Comparison of ENCODE assay signal across 17 mouse cellular contexts in the genomic region with DNA sequence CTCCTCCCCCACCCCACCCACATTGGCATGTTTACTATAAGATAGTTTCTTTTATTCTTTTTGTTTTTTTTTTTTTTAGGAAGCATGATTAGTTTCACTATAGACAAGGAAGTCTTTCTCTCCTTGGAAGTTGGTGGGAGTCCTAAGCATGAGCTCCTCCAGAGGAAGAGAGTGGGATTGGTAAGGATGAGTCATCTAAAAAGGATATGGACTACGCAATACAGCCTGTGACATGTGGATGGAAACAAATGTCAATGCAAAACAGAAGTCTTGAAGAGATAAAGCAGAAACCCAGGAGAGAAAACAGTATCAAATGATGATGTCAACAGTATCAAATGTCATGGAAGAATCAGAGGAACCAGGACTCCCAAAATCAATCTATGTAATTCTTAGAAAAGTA. TPM values are rescaled to one million over a fixed set of nuclear protein-coding genes. Genes with fewer than 3 reads are reported as not detected.
"Had no signal": no experiment of that assay in that cellular context is flagged by ENCODE, and none has a peak within 500 bp of the region (broad histone marks: within the 10 kb centered on the region; RNA-seq: fewer than 3 reads in every experiment).

No protein-coding gene starts in this region.

- DNase-seq: lung, adult 18-20 months; lung, embryonic 14.5 days; lung, postnatal 10 days; lung, postnatal 4 days; midbrain, embryonic 14.5 days; right cerebral cortex, postnatal 14 days; thymus, adult 2 months; thymus, postnatal 25 days; thymus, postnatal 4 days had no signal

- H3K4me2 ChIP-seq: lung, embryonic 14.5 days; midbrain, embryonic 12.5 days; neural tube, embryonic 12.5 days; stomach, embryonic 15.5 days had no signal

- H3K9me3 ChIP-seq: midbrain, embryonic 10.5 days; midbrain, embryonic 12.5 days; neural tube, embryonic 12.5 days; stomach, embryonic 15.5 days had no signal

- ATAC-seq: midbrain, embryonic 16.5 days had no signal

- H3K4me3 ChIP-seq: midbrain, embryonic 10.5 days; midbrain, embryonic 12.5 days; neural tube, embryonic 12.5 days; stomach, embryonic 15.5 days had no signal

- H3K27ac ChIP-seq: midbrain, embryonic 10.5 days; midbrain, embryonic 12.5 days; neural tube, embryonic 12.5 days; stomach, embryonic 15.5 days; stomach, postnatal 0 days had no signal

- H3K36me3 ChIP-seq: midbrain, embryonic 10.5 days; midbrain, embryonic 12.5 days; neural tube, embryonic 12.5 days; stomach, embryonic 15.5 days had no signal

- H3K9ac ChIP-seq: lung, embryonic 14.5 days; midbrain, embryonic 12.5 days; neural tube, embryonic 12.5 days; stomach, embryonic 15.5 days had no signal

- H3K4me1 ChIP-seq: neural tube, embryonic 12.5 days; stomach, embryonic 15.5 days had no signal

- H3K27me3 ChIP-seq: midbrain, embryonic 12.5 days; neural tube, embryonic 12.5 days; stomach, embryonic 15.5 days had no signal

RNA-seq across cellular contexts. Expression of a gene that starts 18.1 kb away (rescaled TPM):
- total RNA-seq: megakaryocyte-erythroid progenitor cell, adult 5-6 weeks; neutrophil, adult 5-6 weeks had no signal
